Mouse (Mus musculus) CH12.LX (cell line): ENCODE data around the gene Psors1c2. TPM values are rescaled to one million over a fixed set of nuclear protein-coding genes. Genes with fewer than 3 reads are reported as not detected.

ENCODE experiments used
- DNase-seq: peaks from one replicate; pipeline ENCODE4 v3.0.0-alpha.2; 2013; ENCODE audit errors: extremely low read depth
- H3K27ac ChIP-seq: 2 replicates; pipeline ENCODE4 v1.5.1; 2012; ENCODE audit warnings: low read depth, mild to moderate bottlenecking, control low read depth, moderate library complexity; ENCODE audit not compliant: insufficient read depth
- H3K27me3 ChIP-seq: replicated peaks from 2 replicates; pipeline ENCODE3; 2012; ENCODE audit warnings: inconsistent platforms
- H3K36me3 ChIP-seq, 2 experiments: replicated peaks in 1 of 2; 2 replicates each; pipeline versions ENCODE3 to v1.6.1; 2012; ENCODE audit warnings: inconsistent platforms in 1 of 2, low read length in 1 of 2, mild to moderate bottlenecking in 1 of 2, mixed read lengths in 1 of 2, moderate library complexity in 1 of 2; ENCODE audit not compliant: control insufficient read depth in 1 of 2, insufficient read depth in 1 of 2
- H3K4me1 ChIP-seq, 2 experiments: 2 replicates each; pipeline ENCODE4 v1.6.1; 2012; ENCODE audit warnings: inconsistent platforms in 1 of 2, moderate library complexity in 1 of 2; ENCODE audit not compliant: insufficient read depth in 2 of 2, control insufficient read depth in 1 of 2
- H3K4me2 ChIP-seq: 2 replicates; pipeline ENCODE4 v1.6.1; 2012; ENCODE audit warnings: low read depth, mild to moderate bottlenecking, control low read depth; ENCODE audit not compliant: poor library complexity, insufficient read depth, severe bottlenecking
- H3K4me3 ChIP-seq, 3 experiments: fragments of 150-350 bp in 1 of 3; sonication (generic) in 1 of 3; replicated peaks in 1 of 3; 2 replicates each; pipeline versions ENCODE3 to v1.5.1; 2011 to 2012; ENCODE audit warnings: low read depth in 2 of 3, low read length in 2 of 3, mild to moderate bottlenecking in 2 of 3, moderate library complexity in 2 of 3, control low read depth in 1 of 3, improper control_type of control experiment in 1 of 3, inconsistent platforms in 1 of 3, mixed read lengths in 1 of 3; ENCODE audit not compliant: poor library complexity in 1 of 3
- H3K79me2 ChIP-seq: replicated peaks from 2 replicates; pipeline ENCODE4 v1.6.1; 2012; ENCODE audit warnings: mild to moderate bottlenecking, moderate library complexity; ENCODE audit not compliant: control insufficient read depth, poor library complexity, insufficient read depth, severe bottlenecking; ENCODE audit errors: extremely low read depth
- H3K9ac ChIP-seq: 2 replicates; pipeline ENCODE4 v1.6.1; 2012; ENCODE audit warnings: low read depth, mild to moderate bottlenecking, control low read depth, moderate library complexity; ENCODE audit not compliant: insufficient read depth
- H3K9me3 ChIP-seq: replicated peaks from 2 replicates; pipeline ENCODE3; 2012; ENCODE audit warnings: low read length, inconsistent platforms, mixed read lengths
- CHD1 ChIP-seq: IDR thresholded peaks from 2 replicates; pipeline ENCODE4 v1.6.1; 2012; ENCODE audit warnings: low read depth, low read length, improper control_type of control experiment, inconsistent platforms
- CHD2 ChIP-seq: IDR thresholded peaks from 2 replicates; pipeline ENCODE4 v1.6.1; 2011; ENCODE audit warnings: low read length, improper control_type of control experiment
- E2F4 ChIP-seq: IDR thresholded peaks from 2 replicates; pipeline ENCODE4 v1.6.1; 2011; ENCODE audit warnings: low read depth, low read length, improper control_type of control experiment; ENCODE audit not compliant: insufficient replicate concordance
- ELF1 ChIP-seq: IDR thresholded peaks from 2 replicates; pipeline ENCODE4 v1.6.1; 2014; ENCODE audit warnings: low read depth, mild to moderate bottlenecking, inconsistent platforms, low read length, improper control_type of control experiment
- EP300 ChIP-seq: IDR thresholded peaks from 2 replicates; pipeline ENCODE4 v1.6.1; 2011; ENCODE audit warnings: low read length, improper control_type of control experiment
- ETS1 ChIP-seq: conservative IDR thresholded peaks from 2 replicates; pipeline ENCODE4 v1.6.1; 2012; ENCODE audit warnings: low read depth, mild to moderate bottlenecking, inconsistent platforms, low read length, improper control_type of control experiment, moderate library complexity
- GABPA ChIP-seq: IDR thresholded peaks from 2 replicates; pipeline ENCODE4 v1.6.1; 2012; ENCODE audit warnings: low read depth, low read length, improper control_type of control experiment, inconsistent platforms; ENCODE audit not compliant: insufficient replicate concordance
- NRF1 ChIP-seq: IDR thresholded peaks from 2 replicates; pipeline ENCODE4 v1.6.1; 2014; ENCODE audit warnings: low read depth, mild to moderate bottlenecking, inconsistent platforms, low read length, improper control_type of control experiment, moderate library complexity
- PAX5 ChIP-seq: IDR thresholded peaks from 2 replicates; pipeline ENCODE4 v1.6.1; 2012; ENCODE audit warnings: low read length, inconsistent platforms, mixed read lengths
- POLR2A ChIP-seq: IDR thresholded peaks from 2 replicates; pipeline ENCODE4 v1.6.1; 2011; ENCODE audit warnings: low read depth, mild to moderate bottlenecking, improper control_type of control experiment, low read length
- POLR2AphosphoS2 ChIP-seq: IDR thresholded peaks from 2 replicates; pipeline ENCODE4 v1.6.1; 2011; ENCODE audit warnings: low read depth, low read length, improper control_type of control experiment
- RAD21 ChIP-seq: IDR thresholded peaks from 2 replicates; pipeline ENCODE4 v1.6.1; 2011; ENCODE audit warnings: low read depth, mild to moderate bottlenecking, low read length, improper control_type of control experiment, moderate library complexity
- SIN3A ChIP-seq: IDR thresholded peaks from 2 replicates; pipeline ENCODE4 v1.6.1; 2012; ENCODE audit warnings: low read length, improper control_type of control experiment, inconsistent platforms
- TBP ChIP-seq: conservative IDR thresholded peaks from 2 replicates; pipeline ENCODE4 v1.6.1; 2011; ENCODE audit warnings: low read depth, low read length, improper control_type of control experiment
- USF1 ChIP-seq: IDR thresholded peaks from 2 replicates; pipeline ENCODE4 v1.6.1; 2014; ENCODE audit warnings: low read depth, mild to moderate bottlenecking, inconsistent platforms, low read length, improper control_type of control experiment
- ZC3H11A ChIP-seq: IDR thresholded peaks from 2 replicates; pipeline ENCODE4 v1.6.1; 2012; ENCODE audit warnings: low read depth, mild to moderate bottlenecking, inconsistent platforms, low read length, improper control_type of control experiment
- ZKSCAN1 ChIP-seq: IDR thresholded peaks from 2 replicates; pipeline ENCODE4 v1.6.1; 2012; ENCODE audit warnings: low read depth, inconsistent platforms, low read length, improper control_type of control experiment, borderline replicate concordance
- ZMIZ1 ChIP-seq: IDR thresholded peaks from 2 replicates; pipeline ENCODE4 v1.6.1; 2012; ENCODE audit warnings: low read depth, mild to moderate bottlenecking, inconsistent platforms, low read length, improper control_type of control experiment
- dilution Hi-C: fragments of 300-500 bp; cut with MboI; formaldehyde crosslinking; loops from 2 replicates; pipeline ENCODE4 v1.14.3; 2020; ENCODE audit warnings: low sequenced_read_pairs; ENCODE audit not compliant: extremely low pct_unique_long_range_greater_than_20kb, extremely low pct_ligation_motif_present
- in situ Hi-C: fragments of 300-500 bp; cut with MboI; formaldehyde crosslinking; loops from 3 replicates; pipeline ENCODE4 v1.14.3; 2019; ENCODE audit warnings: low sequenced_read_pairs, low pct_ligation_motif_present, low pct_unique_long_range_greater_than_20kb, mixed read lengths
- polyA plus RNA-seq: library from polyadenylated mRNA; unstranded; fragments of >175 nt; gene quantifications from 2 replicates; pipeline ENCODE4 v1.2.1, GENCODE M21; 2012; ENCODE audit warnings: low read depth; ENCODE audit not compliant: insufficient read length
- total RNA-seq, 2 experiments: library from RNA; depleted of rRNA; stranded (reverse); fragments of 300-350 nt in 1 of 2; fragments of >200 nt in 1 of 2; gene quantifications; 2 replicates each; pipeline ENCODE4 v1.2.3; 2012 to 2014

Psors1c2 gene
- total and polyA plus RNA-seq, 3 experiments = 0.27 TPM; not detected in 2

GRCm38 (mm10) chr17:35490320-35490719 is 42.7 kb upstream of the Psors1c2 start:
- in situ Hi-C loops (no loop called here), dilution Hi-C loops (no loop called here)
- DNase-seq = no peak
- TF ChIP-seq PAX5 = no peak
- TF ChIP-seq POLR2AphosphoS2 = no peak
- no peak for TF ChIP-seq NRF1
- no peak for TF ChIP-seq E2F4
- no peak for TF ChIP-seq SIN3A
- TF ChIP-seq CHD2 = no peak
- Histone ChIP-seq H3K9me3 (no peaks in the 10 kb centered on the region), H3K36me3 (no peaks in the 10 kb centered on the region), H3K79me2 (no peaks in the 10 kb centered on the region), H3K4me2 (no peak overlapping the region), H3K27ac (no peak overlapping the region), H3K4me1 (no peaks in the 10 kb centered on the region), H3K9ac (no peak overlapping the region), H3K4me3 (no peak overlapping the region), H3K27me3 (no peaks in the 10 kb centered on the region)

- Histone ChIP-seq H3K36me3 (no peaks in the 10 kb centered on the region), H3K27ac (no peak overlapping the region), H3K4me1 (no peaks in the 10 kb centered on the region), H3K4me3 (no peak overlapping the region), H3K9me3 (no peaks in the 10 kb centered on the region), H3K79me2 (no peaks in the 10 kb centered on the region), H3K27me3 (peaks cover 5% of the 10 kb centered on the region), H3K9ac (no peak overlapping the region), H3K4me2 (no peak overlapping the region)
- in situ Hi-C loops = no loop called here
- dilution Hi-C loops = no loop called here
- no peak for DNase-seq
- TF ChIP-seq USF1 (no peak), GABPA (no peak), NRF1 (no peak), POLR2A (no peak), CHD1 (no peak), TBP (no peak)
Observed at GRCm38 (mm10) chr17:35497124-35497523, 35.9 kb upstream of the Psors1c2 start.

- no peak for TF ChIP-seq CHD1
- TF ChIP-seq POLR2A = no peak
- no peak for TF ChIP-seq CHD2
- TF ChIP-seq ZKSCAN1 = no peak
- TF ChIP-seq ELF1 = no peak
- no peak for TF ChIP-seq RAD21
- TF ChIP-seq EP300 = no peak
- no peak for TF ChIP-seq ZC3H11A
- TF ChIP-seq POLR2AphosphoS2 = no peak
- no peak for TF ChIP-seq ZMIZ1
- TF ChIP-seq ETS1 = no peak
- TF ChIP-seq E2F4 = no peak
- no peak for TF ChIP-seq GABPA
- no peak for TF ChIP-seq SIN3A
- H3K27ac ChIP-seq = no peak overlapping the region
- in situ Hi-C loops (no loop called here), dilution Hi-C loops (no loop called here)
- no peaks in the 10 kb centered on the region for H3K79me2 ChIP-seq
- H3K27me3 ChIP-seq = peaks cover 9% of the 10 kb centered on the region
- no peak for DNase-seq
- no peak overlapping the region for H3K4me3 ChIP-seq
- no peaks in the 10 kb centered on the region for H3K9me3 ChIP-seq
- peaks cover 0 to 6% of the 10 kb centered on the region in 2 experiments; a peak in 1 of 4 replicates for H3K4me1 ChIP-seq
- H3K9ac ChIP-seq = no peak overlapping the region
- no peak overlapping the region for H3K4me2 ChIP-seq
- H3K36me3 ChIP-seq = no peaks in the 10 kb centered on the region
Observed at GRCm38 (mm10) chr17:35502226-35502625, 30.8 kb upstream of the Psors1c2 start.
